Mouse (Mus musculus) midbrain, embryonic 14.5 days (tissue): ENCODE data around the gene Nle1. TPM values are rescaled to one million over a fixed set of nuclear protein-coding genes. Genes with fewer than 3 reads are reported as not detected.

Experiments used
- ATAC-seq: fragments of 200-750 bp; cut with Nextera tagmentation; 2 replicates; pipeline ENCODE4 v1.8.0; 2017; ENCODE audit warnings: moderate number of reproducible peaks, moderate library complexity; ENCODE audit not compliant: low FRiP score, low TSS enrichment
- DNase-seq: peaks from one replicate; pipeline ENCODE4 v3.0.0-alpha.2; 2015
- H3K27ac ChIP-seq: fragments of 300-500 bp; sonication (generic); replicated peaks from 2 replicates; pipeline ENCODE4 v1.5.1; 2014; ENCODE audit warnings: mild to moderate bottlenecking, low read depth, low read length, moderate library complexity
- H3K27me3 ChIP-seq: fragments of 300-500 bp; sonication (generic); 2 replicates; pipeline ENCODE4 v1.6.1; 2014; ENCODE audit warnings: low read length, control low read depth, mixed read lengths; ENCODE audit not compliant: control insufficient read depth, insufficient read depth
- H3K36me3 ChIP-seq: fragments of 300-500 bp; sonication (generic); 2 replicates; pipeline ENCODE4 v1.6.1; 2014; ENCODE audit warnings: low read length, control low read depth; ENCODE audit not compliant: control insufficient read depth, insufficient read depth
- H3K4me1 ChIP-seq: fragments of 300-500 bp; sonication (generic); 2 replicates; pipeline ENCODE4 v1.6.1; 2014; ENCODE audit warnings: mild to moderate bottlenecking, antibody characterized with exemption, low read length, control low read depth; ENCODE audit not compliant: control insufficient read depth, insufficient read depth
- H3K4me2 ChIP-seq: fragments of 300-500 bp; sonication (generic); 2 replicates; pipeline ENCODE4 v1.6.1; 2014; ENCODE audit warnings: mild to moderate bottlenecking, low read length, moderate library complexity
- H3K4me3 ChIP-seq: fragments of 300-500 bp; sonication (generic); replicated peaks from 2 replicates; pipeline ENCODE4 v1.5.1; 2014; ENCODE audit warnings: low read depth, low read length
- H3K9ac ChIP-seq: fragments of 300-500 bp; sonication (generic); replicated peaks from 2 replicates; pipeline ENCODE4 v1.6.1; 2014; ENCODE audit warnings: mild to moderate bottlenecking, low read length, moderate library complexity
- H3K9me3 ChIP-seq: fragments of 300-500 bp; sonication (generic); 2 replicates; pipeline ENCODE4 v1.6.1; 2016; ENCODE audit warnings: low read length, control low read depth, mixed read lengths; ENCODE audit not compliant: control insufficient read depth
- WGBS: fragments of 180-500 bp; shearing (Covaris S2); extraction: QIAGEN DNeasy Blood & Tissue Kit; methylation state at CpG from one replicate; pipeline ENCODE4 v1.1.7; 2014; 5-methylcytosine and 5-hydroxymethylcytosine counted together
- polyA plus RNA-seq: library from polyadenylated mRNA; unstranded; fragments of >200 nt; fragmentation: Nextera tagmentation; extraction: Ambion mirVana; gene quantifications from 2 replicates; pipeline ENCODE4 v1.2.1, GENCODE M21; 2014

Nle1 gene
- polyA plus RNA-seq, 1 experiment from 2014 or later, result 28.0 TPM

- Histone ChIP-seq H3K36me3 (peaks cover 57% of the 10 kb centered on the region), H3K27ac (no peak overlapping the region), H3K27me3 (no peaks in the 10 kb centered on the region), H3K4me2 (no peak overlapping the region), H3K9me3 (no peaks in the 10 kb centered on the region), H3K9ac (no peak overlapping the region), H3K4me3 (no peak overlapping the region), H3K4me1 (peaks cover 7% of the 10 kb centered on the region)
- WGBS, result 98% methylated on average over 5 of the region's 5 CpGs
- no peak for DNase-seq
- no peak for ATAC-seq
Measured at GRCm38 (mm10) chr11:82905816-82906215, 2.4 kb downstream of the Nle1 start.

GRCm38 (mm10) chr11:82904952-82905351, 3.3 kb downstream of the Nle1 start:
- H3K27me3 ChIP-seq, result no peaks in the 10 kb centered on the region
- no peak overlapping the region for H3K4me2 ChIP-seq
- WGBS, result 74% methylated on average over 8 of the region's 8 CpGs
- peaks cover 7% of the 10 kb centered on the region for H3K4me1 ChIP-seq
- ATAC-seq, result no peak
- no peak overlapping the region for H3K9ac ChIP-seq
- H3K27ac ChIP-seq, result no peak overlapping the region
- DNase-seq, result no peak
- H3K9me3 ChIP-seq, result no peaks in the 10 kb centered on the region
- H3K36me3 ChIP-seq, result peaks cover 66% of the 10 kb centered on the region
- no peak overlapping the region for H3K4me3 ChIP-seq

- H3K9ac ChIP-seq, result no peak overlapping the region
- H3K4me3 ChIP-seq, result no peak overlapping the region
- no peaks in the 10 kb centered on the region for H3K4me1 ChIP-seq
- DNase-seq (no peak), ATAC-seq (no peak)
- H3K4me2 ChIP-seq, result no peak overlapping the region
- no peaks in the 10 kb centered on the region for H3K27me3 ChIP-seq
- WGBS, result 96% methylated on average over 20 of the region's 20 CpGs
- H3K27ac ChIP-seq, result no peak overlapping the region
- H3K9me3 ChIP-seq, result no peaks in the 10 kb centered on the region
- H3K36me3 ChIP-seq, result peaks cover 83% of the 10 kb centered on the region
Measured at GRCm38 (mm10) chr11:82901606-82902310, 6.5 kb downstream of the Nle1 start.

DNA sequence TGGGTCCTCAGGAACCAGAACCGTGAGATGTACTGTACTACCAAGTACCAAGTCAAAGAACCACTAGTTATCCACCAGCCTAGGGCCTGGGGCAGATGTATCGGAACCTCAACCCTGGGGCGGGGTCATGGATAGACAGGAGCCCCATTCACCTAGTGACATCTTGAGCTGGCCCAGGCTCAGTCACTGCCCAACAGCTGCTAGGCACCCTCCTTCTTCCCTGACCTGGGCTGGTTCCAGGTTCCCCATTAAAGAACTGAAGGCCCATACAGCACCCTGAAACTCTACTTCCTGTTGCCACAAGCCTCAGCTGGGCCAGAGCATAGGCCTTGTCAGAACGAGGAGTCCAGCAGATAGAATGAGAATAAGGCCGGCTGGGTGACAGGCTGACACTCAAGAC, 8.5 kb downstream of the Nle1 start:
- Histone ChIP-seq H3K9me3 (no peaks in the 10 kb centered on the region), H3K4me3 (no peak overlapping the region), H3K4me2 (no peak overlapping the region), H3K27me3 (no peaks in the 10 kb centered on the region), H3K4me1 (no peaks in the 10 kb centered on the region), H3K36me3 (peaks cover 65% of the 10 kb centered on the region), H3K9ac (no peak overlapping the region), H3K27ac (no peak overlapping the region)
- DNase-seq (no peak), ATAC-seq (no peak)
- 95% methylated on average over 5 of the region's 5 CpGs for WGBS

- peaks cover 42% of the 10 kb centered on the region for H3K36me3 ChIP-seq
- no peak overlapping the region for H3K4me2 ChIP-seq
- no peak overlapping the region for H3K4me3 ChIP-seq
- H3K27me3 ChIP-seq, result no peaks in the 10 kb centered on the region
- no peaks in the 10 kb centered on the region for H3K4me1 ChIP-seq
- H3K9ac ChIP-seq, result no peak overlapping the region
- DNase-seq (no peak), ATAC-seq (no peak)
- no peaks in the 10 kb centered on the region for H3K9me3 ChIP-seq
- WGBS, result 81% methylated on average over 10 of the region's 10 CpGs
- H3K27ac ChIP-seq, result no peak overlapping the region
Measured at GRCm38 (mm10) chr11:82897478-82897877, 10.7 kb downstream of the Nle1 start.

GRCm38 (mm10) chr11:82891936-82892335, 16.3 kb downstream of the Nle1 start, which contains the start of gene Fndc8:
Gene Fndc8, plus strand, starts transcription at chr11:82892124.
- WGBS, result 67% methylated on average over 7 of the region's 7 CpGs

GRCm38 (mm10) chr11:82890342-82890762, 17.9 kb downstream of the Nle1 start, which contains the start of gene Rad51d:
Gene Rad51d, minus strand, starts transcription at chr11:82890614.
- under 1% methylated on average over 26 of the region's 26 CpGs for WGBS
- H3K36me3 ChIP-seq, result no peaks in the 10 kb centered on the region

More at GRCm38 (mm10) chr11:82891936-82892335, 16.3 kb downstream of the Nle1 start, which contains the start of gene Fndc8:
- ATAC-seq, result no peak
- Histone ChIP-seq H3K4me2 (no peak within 1 kb of the TSS), H3K4me3 (no peak within 1 kb of the TSS), H3K9ac (0 out of 2 replicates have a peak within 1 kb of the TSS, but pooled peaks have one; percentile 16), H3K27ac (no peak within 1 kb of the TSS), H3K36me3 (no peaks in the 10 kb centered on the region), H3K9me3 (no peaks in the 10 kb centered on the region), H3K4me1 (peaks cover 16% of the 10 kb centered on the region), H3K27me3 (no peaks in the 10 kb centered on the region)
- no peak for DNase-seq

DNA sequence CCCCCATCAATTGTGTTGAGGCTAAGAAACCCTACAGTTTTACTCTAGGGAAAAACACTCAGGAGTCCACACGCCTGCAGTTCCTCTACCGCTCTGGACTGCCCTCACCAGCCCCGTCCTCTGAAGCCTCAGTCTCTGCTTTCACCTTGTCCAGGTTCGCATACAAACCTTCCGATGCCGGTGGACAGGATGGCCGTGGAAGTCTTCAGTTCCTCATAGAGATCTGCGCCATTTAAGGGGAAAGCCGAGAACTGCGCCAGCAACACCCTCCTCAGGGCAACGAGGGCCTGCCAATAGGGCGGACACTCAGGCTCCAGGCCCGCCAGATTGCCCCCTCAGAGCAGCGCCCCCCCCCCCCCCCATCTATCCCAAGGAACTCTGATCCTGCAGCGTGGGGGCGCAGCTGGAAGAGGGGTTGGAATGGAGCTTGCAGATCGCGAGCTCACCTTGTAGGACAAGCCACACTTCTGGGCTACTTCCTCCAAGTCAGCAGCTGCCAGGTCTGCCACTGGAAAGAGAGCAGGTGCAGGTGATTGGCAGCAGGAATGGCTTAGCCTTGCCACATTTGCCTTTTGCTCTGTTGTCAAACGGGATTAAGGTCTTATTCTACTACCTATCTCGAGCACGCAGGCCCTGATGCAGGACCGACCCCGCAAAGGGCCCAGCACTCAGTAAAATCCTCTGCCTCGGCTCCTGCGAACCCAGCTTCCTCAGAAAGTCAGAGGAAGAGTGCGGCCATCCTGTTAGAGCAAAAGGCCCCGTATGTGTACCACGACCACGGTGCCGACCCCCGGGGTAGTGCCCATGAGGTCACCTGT, 18.5 kb downstream of the Nle1 start:
- Histone ChIP-seq H3K27ac (peak overlapping the region; percentile 6; the same call in 1 of the 2 replicates), H3K4me2 (peak overlapping the region; percentile 82), H3K9me3 (no peaks in the 10 kb centered on the region), H3K27me3 (no peaks in the 10 kb centered on the region), H3K4me3 (peak overlapping the region; percentile 57), H3K4me1 (peaks cover 16% of the 10 kb centered on the region), H3K36me3 (no peaks in the 10 kb centered on the region), H3K9ac (peak overlapping the region; percentile 64)
- 6% methylated on average over 31 of the region's 31 CpGs for WGBS
- no peak for DNase-seq
- peak; percentile 27; the same call in 1 of the 2 replicates for ATAC-seq

More at GRCm38 (mm10) chr11:82890342-82890762, 17.9 kb downstream of the Nle1 start, which contains the start of gene Rad51d:
- H3K4me1 ChIP-seq, result peaks cover 16% of the 10 kb centered on the region
- peak within 1 kb of the TSS; percentile 57 for H3K4me3 ChIP-seq
- H3K9me3 ChIP-seq, result no peaks in the 10 kb centered on the region
- DNase-seq (peak; percentile 97), ATAC-seq (peak; percentile 88)
- no peaks in the 10 kb centered on the region for H3K27me3 ChIP-seq
- peak within 1 kb of the TSS; percentile 64 for H3K9ac ChIP-seq
- peak within 1 kb of the TSS; percentile 82 for H3K4me2 ChIP-seq
- peak within 1 kb of the TSS; percentile 6; the same call in 1 of the 2 replicates for H3K27ac ChIP-seq
